Mouse (Mus musculus) testis, adult 2 months (tissue): Measurements from ENCODE around the gene Nmnat1.

ENCODE experiments used
- CTCF ChIP-seq: fragments of 200-500 bp; IDR thresholded peaks from 2 replicates; pipeline ENCODE4 v1.5.1; 2012; ENCODE audit warnings: low read depth, mild to moderate bottlenecking, inconsistent platforms, low read length, moderate library complexity; ENCODE audit not compliant: control insufficient read depth, insufficient read depth, insufficient replicate concordance
- POLR2A ChIP-seq: fragments of 200-500 bp; IDR thresholded peaks from 2 replicates; pipeline ENCODE4 v1.6.1; 2012; ENCODE audit warnings: low read depth, mild to moderate bottlenecking, inconsistent platforms, low read length, moderate library complexity; ENCODE audit not compliant: control insufficient read depth

DNA sequence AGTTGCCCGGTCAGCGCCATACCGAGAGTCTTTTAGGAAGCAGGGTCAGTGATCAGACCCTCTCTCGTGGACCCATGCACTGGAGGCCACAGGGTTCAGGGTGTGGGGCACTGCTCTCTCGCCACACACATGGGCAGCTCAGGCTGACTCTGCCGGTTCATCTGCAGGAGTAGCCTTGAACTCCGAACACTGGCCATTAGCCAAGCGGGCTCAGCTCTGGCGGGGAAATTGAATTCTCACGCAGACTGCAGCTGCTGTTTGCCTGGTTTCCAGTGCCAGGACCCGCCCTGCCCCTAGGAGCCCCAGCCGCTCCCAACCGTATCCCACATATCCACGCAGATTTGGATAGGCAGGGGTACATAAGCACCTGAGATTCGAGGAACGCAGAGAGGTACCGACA is 30.7 kb downstream of the Nmnat1 start:
- TF ChIP-seq CTCF, result no peak
- TF ChIP-seq POLR2A, result no peak
